Mouse (Mus musculus): ENCODE results near the gene 2210408I21Rik.

2210408I21Rik gene

GRCm38 (mm10) chr13:77278659-77279413 lies 143.5 kb downstream of the 2210408I21Rik start:
- no peak for DNase-seq

- no peak for DNase-seq
Measured at GRCm38 (mm10) chr13:77295519-77295918, 160.2 kb downstream of the 2210408I21Rik start.

GRCm38 (mm10) chr13:77324101-77324500 lies 188.8 kb downstream of the 2210408I21Rik start:
- no peak for DNase-seq

GRCm38 (mm10) chr13:77326174-77326959 lies 191.0 kb downstream of the 2210408I21Rik start:
- no peak for DNase-seq

GRCm38 (mm10) chr13:77342097-77342496 lies 206.8 kb downstream of the 2210408I21Rik start:
- DNase-seq = no peak

GRCm38 (mm10) chr13:77385448-77385970 lies 250.2 kb downstream of the 2210408I21Rik start:
- no peak for DNase-seq

- no peak for DNase-seq
Measured at GRCm38 (mm10) chr13:77386001-77386400, 250.7 kb downstream of the 2210408I21Rik start.

GRCm38 (mm10) chr13:77388148-77388547 lies 252.8 kb downstream of the 2210408I21Rik start:
- no peak for DNase-seq

GRCm38 (mm10) chr13:77389209-77389608 lies 253.9 kb downstream of the 2210408I21Rik start:
- no peak for DNase-seq

- no peak for DNase-seq
Measured at GRCm38 (mm10) chr13:77396374-77396773, 261.0 kb downstream of the 2210408I21Rik start.

- no peak for DNase-seq
Measured at GRCm38 (mm10) chr13:77396981-77397380, 261.6 kb downstream of the 2210408I21Rik start.

GRCm38 (mm10) chr13:77397646-77398045 lies 262.3 kb downstream of the 2210408I21Rik start:
- no peak for DNase-seq

GRCm38 (mm10) chr13:77398477-77398876 lies 263.1 kb downstream of the 2210408I21Rik start:
- DNase-seq = no peak

- DNase-seq = no peak
Measured at GRCm38 (mm10) chr13:77400762-77401161, 265.4 kb downstream of the 2210408I21Rik start.

- DNase-seq = no peak
Measured at GRCm38 (mm10) chr13:77408530-77408929, 273.2 kb downstream of the 2210408I21Rik start.

- DNase-seq = no peak
Measured at GRCm38 (mm10) chr13:77409804-77410203, 274.5 kb downstream of the 2210408I21Rik start.

GRCm38 (mm10) chr13:77412829-77413228 lies 277.5 kb downstream of the 2210408I21Rik start:
- DNase-seq = no peak

- DNase-seq = no peak
Measured at GRCm38 (mm10) chr13:77450007-77450567, 314.7 kb downstream of the 2210408I21Rik start.

GRCm38 (mm10) chr13:77470093-77470621 lies 334.8 kb downstream of the 2210408I21Rik start:
- no peak for DNase-seq

- no peak for DNase-seq
Measured at GRCm38 (mm10) chr13:77476420-77476819, 341.1 kb downstream of the 2210408I21Rik start.

GRCm38 (mm10) chr13:77478425-77479119 lies 343.2 kb downstream of the 2210408I21Rik start:
- no peak for DNase-seq

- DNase-seq = no peak
Measured at GRCm38 (mm10) chr13:77489938-77490651, 354.8 kb downstream of the 2210408I21Rik start.
